Mouse (Mus musculus) heart, embryonic 10.5 days (tissue): ENCODE measurements around the gene Cnot6. TPM values are rescaled to one million over a fixed set of nuclear protein-coding genes. Genes with fewer than 3 reads are reported as not detected.
A peak's percentile ranks its signal among the peaks of the same experiment; 100 is the strongest.

Experiments used
- DNase-seq: peaks from one replicate; pipeline ENCODE4 v3.0.0-alpha.2; 2017; ENCODE audit warnings: low spot score
- H3K27ac ChIP-seq: fragments of 300-500 bp; sonication (generic); 2 replicates; pipeline ENCODE4 v1.5.1; 2016; ENCODE audit warnings: mild to moderate bottlenecking
- H3K27me3 ChIP-seq: fragments of 300-500 bp; sonication (generic); 2 replicates; pipeline ENCODE4 v1.6.1; 2016; ENCODE audit warnings: mild to moderate bottlenecking; ENCODE audit not compliant: poor library complexity, insufficient read depth, severe bottlenecking
- H3K36me3 ChIP-seq: fragments of 300-500 bp; sonication (generic); 2 replicates; pipeline ENCODE4 v1.6.1; 2016; ENCODE audit warnings: mild to moderate bottlenecking, moderate library complexity
- H3K4me1 ChIP-seq: fragments of 300-500 bp; sonication (generic); 2 replicates; pipeline ENCODE4 v1.6.1; 2016; ENCODE audit warnings: mild to moderate bottlenecking
- H3K4me3 ChIP-seq: fragments of 300-500 bp; sonication (generic); 2 replicates; pipeline ENCODE4 v1.5.1; 2016; ENCODE audit warnings: mild to moderate bottlenecking, moderate library complexity
- H3K9me3 ChIP-seq: fragments of 300-500 bp; sonication (generic); 2 replicates; pipeline ENCODE4 v1.6.1; 2016; ENCODE audit warnings: mild to moderate bottlenecking, moderate library complexity
- WGBS: fragments of 180-500 bp; shearing (Covaris S2); methylation state at CpG from one replicate; pipeline ENCODE4 v1.1.7; 2016; 5-methylcytosine and 5-hydroxymethylcytosine counted together
- polyA plus RNA-seq: library from polyadenylated mRNA; unstranded; fragments of >200 nt; fragmentation: Nextera tagmentation; extraction: Ambion mirVana; gene quantifications from 2 replicates; pipeline ENCODE4 v1.2.1, GENCODE M21; 2016

Cnot6 gene
- polyA plus RNA-seq, 1 experiment from 2014 or later: 56.0 TPM

- Histone ChIP-seq H3K4me3 (no peak overlapping the region), H3K27me3 (no peaks in the 10 kb centered on the region), H3K36me3 (no peaks in the 10 kb centered on the region), H3K27ac (no peak overlapping the region), H3K9me3 (no peaks in the 10 kb centered on the region), H3K4me1 (peaks cover 18% of the 10 kb centered on the region)
- WGBS: 73% methylated on average over 11 of the region's 11 CpGs
- no peak for DNase-seq
Observed at GRCm38 (mm10) chr11:49734771-49735170, 22.2 kb upstream of the Cnot6 start.

- H3K4me3 ChIP-seq: no peak overlapping the region
- WGBS: 53% methylated on average over 5 of the region's 5 CpGs
- H3K4me1 ChIP-seq: peaks cover 11% of the 10 kb centered on the region
- H3K27ac ChIP-seq: peak overlapping the region; percentile 44; the same call in 1 of the 2 replicates
- no peaks in the 10 kb centered on the region for H3K36me3 ChIP-seq
- H3K27me3 ChIP-seq: no peaks in the 10 kb centered on the region
- H3K9me3 ChIP-seq: no peaks in the 10 kb centered on the region
- no peak for DNase-seq
Observed at GRCm38 (mm10) chr11:49730275-49730948, 17.9 kb upstream of the Cnot6 start.

DNA sequence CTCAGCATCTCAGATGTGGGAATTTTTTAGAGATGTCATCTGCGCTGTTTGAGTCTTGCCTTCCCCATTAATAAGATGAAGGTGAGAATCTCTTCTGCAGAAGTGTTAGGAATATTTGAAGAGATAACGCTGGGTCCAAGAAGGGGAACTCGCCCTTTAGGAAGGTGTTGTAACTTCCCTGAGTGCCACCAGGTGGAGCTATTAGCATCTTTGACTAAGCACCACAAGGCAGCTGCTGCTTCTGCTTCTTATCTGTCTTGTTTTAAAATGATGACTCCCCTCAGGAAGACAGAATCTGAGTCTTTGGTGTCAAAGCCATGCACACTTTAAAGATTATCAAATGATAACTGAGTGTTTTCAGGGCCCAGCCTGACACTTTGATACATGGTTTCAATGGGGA is 15.4 kb upstream of the Cnot6 start:
- H3K36me3 ChIP-seq: no peaks in the 10 kb centered on the region
- H3K4me3 ChIP-seq: no peak overlapping the region
- no peaks in the 10 kb centered on the region for H3K9me3 ChIP-seq
- H3K4me1 ChIP-seq: peaks cover 11% of the 10 kb centered on the region
- 9% methylated on average over 3 of the region's 3 CpGs for WGBS
- H3K27me3 ChIP-seq: no peaks in the 10 kb centered on the region
- no peak for DNase-seq
- H3K27ac ChIP-seq: no peak overlapping the region

GRCm38 (mm10) chr11:49726800-49727199 is 14.3 kb upstream of the Cnot6 start:
- Histone ChIP-seq H3K27ac (no peak overlapping the region), H3K36me3 (no peaks in the 10 kb centered on the region), H3K9me3 (no peaks in the 10 kb centered on the region), H3K27me3 (no peaks in the 10 kb centered on the region), H3K4me1 (peaks cover 11% of the 10 kb centered on the region), H3K4me3 (no peak overlapping the region)
- no peak for DNase-seq
- WGBS: 66% methylated on average over 8 of the region's 8 CpGs

DNA sequence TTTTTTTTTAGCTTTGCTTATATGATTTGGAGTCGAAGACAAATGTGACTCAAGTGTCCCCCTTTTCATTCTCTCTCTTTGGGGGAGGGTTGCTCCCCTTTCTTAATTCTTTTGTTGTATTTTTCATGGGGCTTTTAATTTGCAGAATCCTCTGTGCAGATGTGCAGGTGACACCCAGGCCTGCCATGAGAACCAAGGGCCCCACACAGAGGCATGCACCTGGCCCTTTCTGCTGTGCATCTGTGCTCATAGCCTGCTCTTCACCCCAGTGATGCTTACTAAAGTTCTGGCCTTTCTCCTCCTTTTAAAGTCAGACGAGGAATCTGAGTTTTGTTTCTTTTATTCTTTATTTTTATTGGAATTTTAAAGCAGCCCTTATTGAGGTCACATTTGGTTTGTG is 12.2 kb upstream of the Cnot6 start:
- Histone ChIP-seq H3K9me3 (no peaks in the 10 kb centered on the region), H3K36me3 (no peaks in the 10 kb centered on the region)
- WGBS: 77% methylated on average over 2 of the region's 2 CpGs

DNA sequence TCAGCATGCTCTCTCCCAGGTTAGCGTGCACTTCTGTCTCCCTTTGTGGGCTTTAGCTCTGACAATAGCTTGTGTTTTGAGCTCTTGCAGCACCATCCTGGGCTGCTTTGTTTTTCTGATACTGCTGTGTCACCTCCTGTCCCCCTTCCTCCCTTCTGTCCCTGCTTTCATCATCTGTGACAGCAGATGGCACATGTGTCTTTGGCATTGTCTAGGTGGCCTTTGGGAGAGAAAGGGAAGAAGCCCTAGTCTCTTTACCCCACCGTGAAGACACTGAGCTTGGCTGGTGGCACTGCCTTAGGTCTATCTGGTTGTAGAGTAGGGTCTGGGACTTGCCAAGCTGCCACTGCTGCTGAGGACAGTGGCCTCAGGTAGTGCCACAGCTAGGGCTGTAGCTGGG is 10.8 kb upstream of the Cnot6 start:
- DNase-seq: no peak
- Histone ChIP-seq H3K27me3 (no peaks in the 10 kb centered on the region), H3K4me1 (peaks cover 11% of the 10 kb centered on the region), H3K36me3 (no peaks in the 10 kb centered on the region), H3K27ac (peak overlapping the region; percentile 25; the same call in 1 of the 2 replicates), H3K9me3 (no peaks in the 10 kb centered on the region), H3K4me3 (no peak overlapping the region)
- WGBS: 77% methylated on average over 2 of the region's 2 CpGs

More for the DNA sequence above, 12.2 kb upstream of the Cnot6 start:
- H3K4me1 ChIP-seq: peaks cover 14% of the 10 kb centered on the region
- H3K27me3 ChIP-seq: no peaks in the 10 kb centered on the region
- H3K4me3 ChIP-seq: no peak overlapping the region
- DNase-seq: no peak
- H3K27ac ChIP-seq: no peak overlapping the region

GRCm38 (mm10) chr11:49722692-49723091 is 10.2 kb upstream of the Cnot6 start:
- WGBS: 85% methylated on average over 6 of the region's 6 CpGs
- peaks cover 11% of the 10 kb centered on the region for H3K4me1 ChIP-seq
- no peaks in the 10 kb centered on the region for H3K27me3 ChIP-seq
- no peaks in the 10 kb centered on the region for H3K9me3 ChIP-seq
- H3K27ac ChIP-seq: no peak overlapping the region
- H3K36me3 ChIP-seq: no peaks in the 10 kb centered on the region
- DNase-seq: no peak
- no peak overlapping the region for H3K4me3 ChIP-seq

GRCm38 (mm10) chr11:49721358-49721757 is 8.8 kb upstream of the Cnot6 start:
- no peaks in the 10 kb centered on the region for H3K27me3 ChIP-seq
- no peak overlapping the region for H3K4me3 ChIP-seq
- DNase-seq: no peak
- 0 out of 2 replicates have a peak overlapping the region, but pooled peaks have one; percentile 22 for H3K27ac ChIP-seq
- no peaks in the 10 kb centered on the region for H3K9me3 ChIP-seq
- H3K36me3 ChIP-seq: no peaks in the 10 kb centered on the region
- WGBS: 24% methylated on average over 1 of the region's 1 CpGs
- H3K4me1 ChIP-seq: peaks cover 11% of the 10 kb centered on the region

DNA sequence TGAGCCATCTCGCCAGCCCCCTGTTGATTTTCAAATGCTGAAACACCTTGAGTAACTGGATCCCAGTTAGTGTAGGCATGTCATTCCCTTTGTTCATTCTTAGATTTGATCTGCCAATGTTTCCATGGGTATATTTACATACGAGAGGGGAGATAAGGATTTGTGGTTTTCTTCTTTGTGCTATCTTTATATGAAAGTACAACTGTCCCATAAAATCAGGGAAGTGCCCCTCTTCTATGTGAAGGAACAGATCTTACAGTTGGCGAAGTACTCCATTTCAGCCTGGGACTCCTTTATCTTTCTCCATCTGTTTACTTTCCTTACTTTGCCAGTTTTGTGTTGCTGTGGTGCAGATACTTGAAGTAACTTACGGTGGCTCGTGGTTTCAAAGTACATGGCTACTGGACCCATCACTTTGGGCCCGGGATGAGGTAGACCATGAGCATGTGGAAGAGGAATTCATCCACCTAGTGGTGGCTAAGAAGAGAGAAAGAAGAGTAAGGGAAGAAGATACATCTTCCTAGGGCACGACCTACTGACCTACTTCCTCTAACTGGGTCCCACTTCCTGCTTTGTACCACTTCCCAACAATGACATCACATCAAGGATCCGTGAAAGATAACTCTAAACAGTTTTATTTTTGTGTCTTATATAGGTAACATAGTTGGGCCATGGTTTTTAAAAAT is 7.1 kb upstream of the Cnot6 start:
- 85% methylated on average over 8 of the region's 8 CpGs for WGBS
- no peak for DNase-seq
- no peaks in the 10 kb centered on the region for H3K36me3 ChIP-seq
- no peaks in the 10 kb centered on the region for H3K27me3 ChIP-seq
- peaks cover 11% of the 10 kb centered on the region for H3K4me1 ChIP-seq
- H3K9me3 ChIP-seq: no peaks in the 10 kb centered on the region
- H3K27ac ChIP-seq: no peak overlapping the region
- no peak overlapping the region for H3K4me3 ChIP-seq

- H3K27ac ChIP-seq: peak overlapping the region; percentile 100
- H3K4me3 ChIP-seq: peak overlapping the region; percentile 98
- peaks cover 21% of the 10 kb centered on the region for H3K4me1 ChIP-seq
- 0 out of 2 replicates have a peak, but pooled peaks cover 3% of the 10 kb centered on the region for H3K36me3 ChIP-seq
- WGBS: 42% methylated on average over 20 of the region's 20 CpGs
- DNase-seq: no peak
- H3K27me3 ChIP-seq: no peaks in the 10 kb centered on the region
- no peaks in the 10 kb centered on the region for H3K9me3 ChIP-seq
Observed at GRCm38 (mm10) chr11:49713336-49714334, 1.1 kb upstream of the Cnot6 start.

GRCm38 (mm10) chr11:49711981-49712554 is 455 bp downstream of the Cnot6 start:
- 1% methylated on average over 63 of the region's 70 CpGs for WGBS
- peak overlapping the region; percentile 98 for H3K4me3 ChIP-seq
- no peaks in the 10 kb centered on the region for H3K9me3 ChIP-seq
- peaks cover 21% of the 10 kb centered on the region for H3K4me1 ChIP-seq
- 0 out of 2 replicates have a peak, but pooled peaks cover 12% of the 10 kb centered on the region for H3K36me3 ChIP-seq
- DNase-seq: peak; percentile 81
- peak overlapping the region; percentile 100 for H3K27ac ChIP-seq
- no peaks in the 10 kb centered on the region for H3K27me3 ChIP-seq

GRCm38 (mm10) chr11:49710664-49711063 is 1.9 kb downstream of the Cnot6 start:
- peaks cover 26% of the 10 kb centered on the region for H3K36me3 ChIP-seq
- DNase-seq: no peak
- H3K4me1 ChIP-seq: peaks cover 21% of the 10 kb centered on the region
- H3K27me3 ChIP-seq: no peaks in the 10 kb centered on the region
- H3K9me3 ChIP-seq: no peaks in the 10 kb centered on the region
- no peak overlapping the region for H3K27ac ChIP-seq
- WGBS: 83% methylated on average over 2 of the region's 2 CpGs
- H3K4me3 ChIP-seq: peak overlapping the region; percentile 98
